Mouse (Mus musculus): ENCODE data around the gene Ccnf.

Gene Ccnf

DNA sequence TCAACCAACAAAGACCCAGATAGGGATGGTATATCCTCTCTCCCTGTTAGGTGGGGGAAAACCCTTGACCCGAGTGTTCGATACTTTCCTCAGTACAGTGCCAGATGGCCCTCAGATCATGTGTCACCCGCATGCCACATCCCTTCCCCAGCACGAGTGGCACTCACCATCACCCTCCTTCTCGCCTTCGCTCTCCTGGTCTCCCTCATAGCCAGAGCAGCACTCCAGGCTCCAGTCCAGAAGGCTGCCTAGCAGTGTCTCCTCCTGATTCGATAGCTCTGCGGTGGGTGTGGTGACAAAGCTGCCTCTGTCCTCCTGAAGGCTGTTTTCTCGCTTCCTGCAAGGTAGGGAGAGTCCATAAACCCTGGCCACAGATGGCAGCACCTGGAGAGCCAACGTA is 26.5 kb downstream of the Ccnf start:
- DNase-seq (ENCODE audit: low spot score in 2 of 2): no peak

DNA sequence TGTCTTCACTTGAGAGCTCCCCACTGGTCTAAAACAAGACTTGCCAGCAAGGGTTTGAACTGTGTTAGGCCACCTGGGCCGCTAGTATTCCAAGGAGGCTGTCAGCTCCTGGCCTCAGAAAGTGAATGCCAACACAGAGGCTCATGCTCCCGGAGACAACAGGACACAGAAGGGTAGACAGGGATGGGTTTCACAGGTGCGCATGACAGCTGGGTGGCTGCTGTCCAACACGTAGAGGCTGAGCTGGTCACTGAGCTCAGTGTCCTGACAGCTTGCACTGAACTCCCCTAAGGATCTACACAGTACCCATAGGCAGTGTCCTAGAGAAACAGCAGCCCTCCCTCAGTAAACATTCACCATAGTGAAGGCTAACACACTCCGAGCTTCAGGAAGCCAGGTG is 27.8 kb downstream of the Ccnf start:
- no peak for DNase-seq (ENCODE audit: low spot score in 2 of 2)

DNA sequence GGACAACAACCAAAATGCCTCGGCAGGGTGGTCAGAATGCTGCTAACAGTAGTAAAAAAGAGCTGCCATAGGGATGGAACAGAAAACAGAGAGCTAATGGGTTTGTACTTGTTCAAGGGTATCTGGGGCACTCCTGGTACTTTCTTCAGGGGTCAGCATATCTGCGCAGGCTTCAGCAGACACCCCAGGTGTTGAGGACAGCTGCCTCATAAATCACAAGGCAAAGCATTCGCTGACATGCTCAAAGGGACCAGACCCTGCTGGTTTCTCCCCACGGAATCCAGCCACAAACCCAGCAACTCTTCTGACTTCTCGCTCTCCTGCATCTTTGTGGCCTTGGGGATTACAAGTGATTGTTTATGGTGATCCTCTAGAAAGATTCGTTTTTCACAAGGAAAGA is 28.6 kb downstream of the Ccnf start:
- DNase-seq (ENCODE audit: low spot score in 2 of 2): no peak

DNA sequence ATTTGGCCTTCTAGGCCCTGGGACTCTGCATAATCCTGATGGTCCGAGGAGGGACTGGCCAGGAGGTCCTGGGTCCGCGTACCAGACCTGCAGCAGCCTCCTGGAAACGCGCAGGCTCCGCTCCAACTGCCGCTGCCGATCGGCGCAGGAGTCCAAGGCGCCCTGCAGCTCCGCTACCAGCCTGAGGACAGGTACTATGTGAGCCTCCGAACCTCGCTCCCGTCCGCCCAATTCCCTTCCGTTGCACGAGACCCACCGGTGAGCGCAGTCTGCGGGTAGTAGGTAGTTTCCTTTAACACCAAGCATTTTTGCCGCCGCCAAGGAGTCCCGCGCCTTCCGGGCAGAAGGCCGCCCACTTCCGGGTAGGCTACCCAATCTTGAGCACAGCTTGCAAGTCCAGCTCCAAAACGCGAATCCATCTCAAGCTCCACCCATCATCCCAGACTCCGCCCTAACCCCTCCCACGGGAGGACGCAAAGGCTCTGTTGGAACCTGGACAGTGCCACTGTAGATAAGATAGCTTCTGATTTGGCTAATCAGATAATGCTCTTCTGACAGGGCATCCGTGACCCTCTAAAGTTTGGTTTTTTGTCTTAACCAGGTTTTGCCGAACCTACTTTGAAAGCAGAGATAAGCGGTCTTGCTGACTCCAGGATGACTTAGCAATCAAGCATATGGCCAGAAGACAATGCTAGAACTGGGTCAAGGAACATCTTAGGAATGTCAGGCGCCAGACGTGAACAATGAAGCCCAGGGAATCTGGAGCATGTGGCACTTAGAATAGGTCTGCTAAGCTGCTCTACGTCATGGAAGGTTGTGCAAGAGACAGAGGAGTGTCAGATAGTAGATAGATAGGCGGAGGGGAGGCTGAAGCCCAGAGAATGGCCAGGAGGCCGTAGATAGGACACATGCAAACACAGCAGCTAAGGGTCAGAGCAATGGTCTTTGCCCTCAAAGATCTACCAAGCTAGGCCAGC is 30.6 kb downstream of the Ccnf start, which contains the start of gene Tedc2:
TSS of gene Tedc2 (minus strand) at position 417 of the 977 bp plus-strand sequence.
- DNase-seq (ENCODE audit: low spot score in 2 of 2): peak; percentile 88 to 94

DNA sequence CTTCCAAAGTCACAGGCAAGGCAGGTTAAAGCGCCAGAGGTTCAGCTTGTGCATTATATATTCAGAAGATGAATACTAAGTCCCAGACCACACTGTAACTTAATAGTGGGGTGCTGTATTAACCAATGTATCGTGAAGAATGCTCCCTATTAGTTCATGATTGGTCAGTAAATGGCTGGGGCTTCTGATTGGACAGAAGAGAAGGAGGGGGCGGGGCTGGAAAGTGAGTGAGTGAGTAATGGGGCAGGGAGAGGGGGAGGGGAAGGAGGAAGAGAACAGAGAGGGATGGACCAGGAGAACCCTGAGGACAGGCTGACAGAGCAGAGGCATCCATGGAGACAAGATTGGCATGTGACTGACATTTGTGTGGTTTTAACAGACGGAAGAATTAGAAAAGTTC is 34.4 kb downstream of the Ccnf start:
- no peak for DNase-seq (ENCODE audit: low spot score in 2 of 2)

DNA sequence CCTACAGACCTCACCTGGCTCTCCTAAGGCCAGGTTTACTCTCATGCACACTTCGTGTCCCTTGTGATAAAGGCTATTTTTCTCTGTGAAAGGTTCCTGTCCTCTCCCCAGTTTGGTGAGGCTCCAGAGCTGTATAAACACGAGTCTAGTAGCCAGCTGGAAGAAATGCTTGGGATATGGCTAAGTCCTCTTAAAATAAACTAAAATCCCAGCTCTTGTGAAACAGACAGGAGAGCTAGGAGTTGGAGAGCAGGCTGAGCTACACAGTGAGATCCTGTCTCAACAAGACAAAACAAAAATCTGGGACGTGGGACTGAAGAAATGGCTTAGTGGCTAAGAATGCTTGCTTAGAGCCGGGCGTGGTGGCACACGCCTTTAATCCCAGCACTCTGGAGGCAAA is 38.1 kb downstream of the Ccnf start:
- no peak for DNase-seq (ENCODE audit: low spot score in 2 of 2)

DNA sequence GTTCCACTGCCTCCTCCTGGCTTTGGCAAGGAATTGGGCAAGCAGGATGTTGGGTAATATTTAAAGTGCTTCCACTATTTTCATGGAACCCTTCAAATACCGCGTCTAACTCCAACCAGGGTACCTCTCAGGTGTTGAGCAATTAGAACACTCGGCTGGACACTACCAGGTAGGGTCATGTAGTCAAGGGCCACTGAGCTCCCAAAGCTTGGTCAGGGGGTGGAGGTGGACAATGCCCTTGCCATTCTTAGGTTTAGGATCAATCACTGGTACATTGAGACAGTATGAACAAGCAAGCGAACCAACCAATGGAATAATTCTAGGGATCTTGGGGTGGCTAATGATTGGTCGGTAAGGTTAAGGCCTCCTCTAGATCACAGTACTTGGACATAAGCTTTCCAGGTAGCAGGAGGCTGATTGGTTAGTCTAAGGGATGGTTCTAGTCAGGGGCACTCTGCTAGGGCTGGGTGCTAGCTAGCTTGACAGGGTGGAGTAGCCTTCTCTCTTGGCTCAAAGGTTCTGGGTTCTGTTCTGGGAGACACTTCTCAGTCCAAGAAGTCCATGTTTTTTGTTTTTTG is 38.8 kb downstream of the Ccnf start:
- no peak for DNase-seq (ENCODE audit: low spot score in 2 of 2)

DNA sequence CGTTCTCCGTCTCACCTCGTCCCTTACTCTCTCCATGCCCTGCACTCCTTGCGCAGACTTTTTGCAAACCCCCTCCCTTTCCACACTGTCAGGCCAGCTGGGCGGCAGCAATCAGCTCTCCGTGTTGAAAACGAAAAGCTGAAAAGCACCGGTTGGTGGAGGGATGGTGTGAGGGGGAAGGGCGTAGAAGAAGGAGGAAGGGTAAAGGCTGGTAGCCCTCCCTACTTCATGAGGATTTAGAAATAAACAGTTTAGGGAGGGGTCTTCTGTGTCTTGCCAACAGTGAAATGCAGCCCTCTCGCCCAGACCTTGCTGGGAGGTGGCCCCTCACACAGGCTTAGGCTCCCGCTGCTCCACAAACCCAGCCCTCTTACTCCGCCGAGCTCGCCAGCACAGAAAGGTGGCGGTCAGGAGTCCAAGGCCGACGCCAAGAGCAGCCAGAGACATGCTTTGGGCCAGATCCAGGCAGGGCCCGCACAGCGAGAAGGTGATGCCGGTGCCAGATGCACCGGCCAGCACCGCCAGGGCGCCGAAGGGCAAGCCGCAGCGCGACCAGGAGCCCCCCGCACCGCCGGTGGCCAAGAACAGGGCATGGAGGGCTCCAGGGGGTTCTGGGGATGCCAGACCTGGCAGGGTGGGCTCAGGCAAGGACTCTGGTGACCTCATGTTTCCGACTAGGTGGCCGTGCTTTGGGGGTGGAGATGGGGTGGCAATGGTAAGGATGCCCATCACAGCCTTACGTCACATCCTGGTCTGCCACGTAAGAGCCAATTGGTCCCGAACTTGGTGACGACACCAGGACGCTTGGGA is 39.4 kb downstream of the Ccnf start:
- DNase-seq (ENCODE audit: low spot score in 2 of 2): peak; percentile 79 to 91

DNA sequence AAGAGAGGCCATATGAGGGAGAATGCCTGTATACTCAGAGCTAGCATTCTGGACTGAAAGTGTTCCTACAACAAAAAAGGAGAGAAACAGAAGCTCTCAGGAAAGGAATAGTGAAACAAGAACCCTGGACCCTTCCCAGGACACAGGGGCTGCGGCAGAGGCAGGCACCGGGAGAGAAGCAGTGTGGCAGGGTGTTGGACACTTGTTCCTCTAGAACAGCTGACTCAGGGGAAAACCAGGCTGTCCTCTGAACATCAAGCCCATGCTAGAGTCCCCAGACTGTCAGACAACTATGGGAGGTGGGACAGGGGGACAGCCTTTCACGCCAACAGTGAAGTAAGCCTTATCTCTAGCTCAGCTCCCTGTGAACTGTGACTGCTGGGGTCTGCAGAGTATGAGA is 40.7 kb downstream of the Ccnf start:
- DNase-seq (ENCODE audit: low spot score in 2 of 2): no peak

DNA sequence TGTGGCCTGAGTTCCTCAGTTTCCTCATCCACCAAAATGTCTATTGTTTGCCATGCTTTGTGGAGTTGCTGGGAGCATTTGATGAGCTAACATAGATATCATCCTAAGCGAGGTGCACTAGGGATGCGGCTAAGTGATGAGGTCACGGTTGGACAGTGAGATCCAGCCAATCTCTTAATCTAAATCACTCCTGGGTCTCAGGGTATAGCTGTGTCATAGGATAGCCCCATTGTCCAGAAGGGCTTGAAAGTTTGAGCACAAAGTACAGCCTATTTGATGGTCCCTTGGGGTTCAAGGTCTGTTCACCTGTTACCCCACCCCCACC is 41.4 kb downstream of the Ccnf start:
- DNase-seq (ENCODE audit: low spot score in 2 of 2): no peak

DNA sequence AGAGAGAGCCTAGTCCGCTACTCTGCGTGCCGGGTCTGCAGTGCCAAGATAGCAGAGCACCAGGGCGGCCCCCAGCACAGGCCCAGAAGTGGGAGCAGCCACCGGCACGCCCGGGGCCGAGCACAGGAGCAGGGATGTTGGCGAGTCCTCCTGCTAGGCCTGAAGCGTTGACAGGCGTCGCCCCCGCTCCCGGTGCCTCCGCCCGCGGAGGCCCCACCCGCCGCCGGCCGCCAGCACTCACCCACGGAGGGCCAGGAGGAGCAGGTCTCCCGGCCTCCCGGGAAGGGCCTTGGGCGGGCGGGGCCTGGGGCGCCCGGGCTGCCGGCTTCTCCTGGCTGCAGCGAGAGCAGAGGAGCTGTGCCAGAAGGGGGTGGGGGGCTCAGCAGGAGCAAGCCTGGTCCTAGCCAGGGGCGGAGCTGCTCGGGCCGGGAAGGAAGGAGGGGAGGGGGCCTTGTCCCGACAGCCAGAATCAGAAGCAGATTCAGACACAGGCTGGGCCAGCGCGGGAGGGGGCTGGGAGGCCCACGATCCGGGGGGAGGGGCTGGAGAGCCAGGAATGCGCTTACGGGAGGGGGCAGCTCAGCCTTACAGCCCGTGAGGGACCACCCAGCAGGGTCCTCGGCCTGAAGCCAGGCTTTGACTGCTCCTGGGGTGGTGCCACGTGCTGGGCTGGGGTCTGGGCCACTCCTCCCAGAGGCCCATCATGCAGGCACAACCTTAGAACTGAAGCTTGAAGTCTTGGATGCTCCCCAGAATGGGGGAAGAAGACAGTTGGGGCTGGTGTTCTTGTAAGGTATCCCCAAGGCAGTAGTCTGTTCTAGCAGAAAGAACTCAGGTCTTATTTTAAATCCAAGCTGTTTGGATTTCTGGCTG is 42.0 kb downstream of the Ccnf start, which contains the start of gene Ntn3:
TSS of gene Ntn3 (minus strand) at position 489 of the 873 bp plus-strand sequence.
- DNase-seq (ENCODE audit: low spot score in 2 of 2): peak in 1 of 2 experiments; percentile 38

DNA sequence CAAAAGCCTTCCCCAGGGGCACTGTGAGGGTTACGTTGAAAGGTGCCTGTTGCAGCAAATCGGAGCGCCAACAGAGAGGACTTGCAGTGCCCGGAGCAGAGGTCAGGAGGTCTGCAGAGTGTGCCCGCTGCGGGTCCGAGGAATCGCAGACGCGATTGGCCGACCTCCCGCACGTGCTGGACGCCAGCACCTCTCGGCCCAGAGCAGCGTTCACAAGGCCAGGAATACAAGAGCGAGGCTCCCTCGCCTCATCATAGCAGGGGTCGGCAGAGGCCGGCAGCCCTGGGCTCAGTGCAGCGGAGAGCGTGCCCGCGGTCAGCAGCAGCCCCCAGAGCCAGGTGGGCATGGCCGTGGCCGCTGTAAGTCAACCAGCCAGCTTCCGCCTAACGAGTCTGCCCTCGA is 42.6 kb downstream of the Ccnf start:
- DNase-seq (ENCODE audit: low spot score in 2 of 2): no peak

DNA sequence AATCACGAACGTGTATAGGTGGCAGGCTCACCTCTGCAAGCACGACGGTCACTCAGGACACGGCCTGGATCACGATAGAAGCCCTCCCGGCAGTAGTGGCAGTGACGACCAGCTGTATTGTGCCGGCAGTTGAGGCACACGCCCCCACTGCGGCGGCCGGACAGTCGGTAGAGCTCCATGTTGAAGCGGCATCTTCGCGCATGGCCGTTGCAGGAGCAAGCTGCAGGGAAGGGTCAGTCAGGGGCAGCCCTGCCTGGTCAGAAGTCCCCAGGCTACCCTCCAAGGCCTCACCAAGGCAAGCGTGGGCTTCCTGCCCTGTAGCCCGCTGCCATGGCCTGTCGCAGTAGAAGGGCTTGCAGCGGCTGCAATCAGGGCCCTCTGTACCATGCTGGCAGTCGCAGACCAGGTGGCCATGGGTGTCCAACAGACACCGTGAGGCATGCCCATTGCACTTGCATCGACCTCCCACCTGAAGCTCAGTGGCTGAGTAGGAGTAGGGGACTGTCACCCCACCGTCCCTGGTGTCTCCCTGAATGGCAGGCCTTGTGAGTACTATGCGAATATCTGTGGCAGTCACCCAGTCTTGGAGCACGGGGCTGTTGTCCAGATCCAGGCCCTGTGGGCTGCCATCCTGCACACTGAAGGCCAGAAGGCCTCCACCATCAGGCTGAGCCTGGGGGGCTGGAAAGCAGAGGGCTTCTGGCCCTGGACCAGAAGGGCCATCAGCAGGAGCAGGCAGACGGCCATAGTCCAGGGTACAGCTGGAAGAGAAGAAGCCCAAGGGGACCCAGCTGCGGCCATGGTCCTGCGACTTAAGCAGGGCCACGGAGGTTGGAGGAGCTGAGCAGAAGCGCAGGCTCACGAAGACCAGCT is 43.3 kb downstream of the Ccnf start:
- no peak for DNase-seq (ENCODE audit: low spot score in 2 of 2)

DNA sequence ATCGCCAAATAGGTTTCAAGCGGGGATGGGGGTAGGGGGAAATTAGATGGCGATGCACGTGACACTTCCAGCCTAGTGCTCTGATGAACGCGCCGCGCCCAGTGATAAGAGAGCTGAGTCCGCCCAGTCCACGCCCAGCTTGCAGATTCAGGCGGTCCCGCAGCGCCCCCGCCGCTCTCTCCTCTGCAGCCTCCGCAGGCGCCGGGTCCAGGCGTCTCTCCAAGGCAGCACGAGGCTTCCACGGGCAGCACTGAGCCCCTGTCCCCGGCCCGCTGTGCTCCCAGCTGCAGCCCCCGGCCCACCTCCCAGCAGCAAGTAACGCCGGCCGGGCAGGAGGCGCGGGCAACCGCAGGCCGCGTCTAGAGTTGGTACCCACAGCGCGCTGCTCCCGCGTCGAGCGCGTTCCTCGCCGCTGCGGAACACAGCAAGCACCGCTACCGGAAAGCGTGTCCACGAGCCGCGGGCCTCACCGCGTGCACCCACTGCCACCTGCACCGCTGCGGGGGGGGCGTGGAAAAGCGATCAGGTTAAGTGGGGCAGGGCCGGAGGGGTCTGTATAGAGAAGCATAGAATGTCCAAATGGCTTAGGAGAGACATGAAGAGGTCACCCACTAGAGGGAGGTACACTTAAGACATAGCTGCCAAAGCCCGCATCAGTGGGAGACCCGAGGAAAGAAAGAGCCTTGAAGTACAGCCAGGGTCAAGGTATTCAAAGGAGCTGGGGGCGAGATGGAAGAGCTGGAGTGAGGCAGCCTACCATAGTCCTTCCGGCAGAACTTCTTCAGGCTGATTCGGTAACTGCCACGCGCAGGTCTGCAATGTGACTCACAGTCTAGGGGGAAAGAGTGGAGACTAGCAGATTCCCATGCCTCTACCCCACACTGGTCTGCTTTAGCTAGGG is 44.6 kb downstream of the Ccnf start:
- peak; percentile 78 to 79 for DNase-seq (ENCODE audit: low spot score in 2 of 2)

DNA sequence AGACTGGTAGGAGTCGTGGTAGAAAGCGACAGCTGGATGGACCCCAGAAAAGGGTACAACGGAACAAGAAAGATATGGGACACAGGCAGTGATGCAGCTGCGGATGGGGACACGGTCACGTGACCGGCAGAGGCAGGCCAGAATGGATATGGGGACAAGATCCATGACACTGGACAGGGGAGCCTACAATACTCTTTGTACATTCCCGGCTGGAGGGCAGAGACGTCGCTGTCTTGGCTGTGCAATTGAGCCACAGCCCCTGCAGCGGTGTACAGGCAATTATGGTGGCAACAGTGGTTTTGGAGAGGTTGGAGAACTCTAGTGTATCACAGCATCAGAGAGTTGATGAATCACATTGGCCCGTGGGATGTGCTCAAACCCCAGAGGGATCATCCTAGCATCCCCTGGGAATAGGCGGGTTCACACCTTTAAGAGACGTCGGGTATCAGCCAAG is 45.3 kb downstream of the Ccnf start:
- peak in 1 of 2 experiments; percentile 43 for DNase-seq (ENCODE audit: low spot score in 2 of 2)

DNA sequence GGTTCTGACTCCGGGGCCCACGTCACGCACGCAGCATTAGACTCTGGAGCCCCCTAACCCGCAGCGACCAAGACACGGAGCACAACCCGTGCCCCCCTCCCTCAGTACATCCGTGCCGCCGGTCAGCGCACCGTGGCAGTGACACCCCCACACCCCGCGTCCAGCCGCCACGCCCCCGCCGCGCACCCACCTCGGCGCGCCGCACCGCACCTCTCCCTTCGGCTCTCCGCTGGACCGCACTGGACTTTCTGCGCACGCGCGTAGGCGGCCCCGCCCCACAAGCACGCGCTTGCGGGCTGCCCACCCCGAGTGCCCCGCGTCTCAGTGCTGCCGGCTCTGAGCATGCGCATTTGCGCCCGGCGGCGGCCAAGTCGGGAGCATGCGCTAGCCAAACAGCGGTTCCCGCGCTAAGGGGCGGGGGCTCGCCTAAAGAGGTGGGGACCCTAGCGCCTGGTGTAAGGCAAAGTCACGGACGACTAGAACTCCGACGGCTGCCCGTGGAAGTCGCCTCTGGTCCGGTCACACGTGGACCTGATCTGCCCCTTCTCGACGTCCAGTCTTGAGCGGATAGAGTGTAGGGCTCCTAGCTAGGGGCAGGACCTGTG is 45.9 kb downstream of the Ccnf start, which contains the start of gene Tbc1d24:
TSS of gene Tbc1d24 (minus strand) at position 279 of the 605 bp plus-strand sequence.
- peak; percentile 92 to 93 for DNase-seq (ENCODE audit: low spot score in 2 of 2)

DNA sequence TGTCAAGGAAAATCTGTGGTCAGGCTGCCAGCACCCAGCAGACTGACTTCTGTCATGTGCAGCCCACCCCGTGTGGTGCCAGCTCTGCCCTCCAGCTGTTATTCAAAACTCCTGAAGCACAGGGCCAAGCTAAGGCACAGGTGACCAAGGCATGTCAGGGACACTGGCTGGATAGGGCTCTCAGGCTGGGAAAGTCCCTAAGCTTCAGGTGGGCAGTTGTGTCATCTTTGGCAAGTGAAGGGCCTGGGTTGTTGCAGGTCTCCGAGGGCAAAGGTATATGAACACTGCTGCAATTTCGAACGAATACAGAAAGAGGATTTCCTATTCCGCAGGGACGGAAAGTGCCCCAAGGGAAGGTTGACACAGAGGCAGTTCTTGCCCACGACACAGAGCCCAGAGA is 46.4 kb downstream of the Ccnf start:
- DNase-seq (ENCODE audit: low spot score in 2 of 2): no peak
